Mouse (Mus musculus): Measurements from ENCODE around the gene Zfp777. TPM values are rescaled to one million over a fixed set of nuclear protein-coding genes. Genes with fewer than 3 reads are reported as not detected.

Zfp777 gene
- polyA plus RNA-seq, 1 experiment from 2014 or later = 6.1 TPM

GRCm38 (mm10) chr6:48067492-48067891, 18.8 kb upstream of the Zfp777 start:
- H3K4me2 ChIP-seq (ENCODE audit: low read depth, low read length) = no peak overlapping the region
- H3K9me3 ChIP-seq (ENCODE audit: control insufficient read depth, low read length) = no peaks in the 10 kb centered on the region
- no peak overlapping the region for H3K4me3 ChIP-seq (ENCODE audit: low read length)
- no peaks in the 10 kb centered on the region for H3K27me3 ChIP-seq (ENCODE audit: control insufficient read depth, insufficient read depth, low read depth, low read length)
- WGBS = 83% methylated on average over 3 of the region's 3 CpGs
- no peak overlapping the region for H3K9ac ChIP-seq (ENCODE audit: low read length)
- no peak for ATAC-seq (ENCODE audit: low read depth)
- no peak overlapping the region for H3K27ac ChIP-seq (ENCODE audit: low read length)
- H3K36me3 ChIP-seq (ENCODE audit: control insufficient read depth, insufficient read depth, low read length) = peaks cover 51% of the 10 kb centered on the region
- no peaks in the 10 kb centered on the region for H3K4me1 ChIP-seq (replicated peaks; ENCODE audit: control insufficient read depth, insufficient read depth, low read length)

GRCm38 (mm10) chr6:48065587-48066075, 16.9 kb upstream of the Zfp777 start:
- Histone ChIP-seq H3K9me3 (ENCODE audit: control insufficient read depth, low read length) (no peaks in the 10 kb centered on the region), H3K36me3 (ENCODE audit: control insufficient read depth, insufficient read depth, low read length) (peaks cover 53% of the 10 kb centered on the region), H3K4me1 (replicated peaks; ENCODE audit: control insufficient read depth, insufficient read depth, low read length) (no peaks in the 10 kb centered on the region), H3K4me3 (ENCODE audit: low read length) (no peak overlapping the region), H3K9ac (ENCODE audit: low read length) (no peak overlapping the region), H3K4me2 (ENCODE audit: low read depth, low read length) (no peak overlapping the region), H3K27me3 (ENCODE audit: control insufficient read depth, insufficient read depth, low read depth, low read length) (no peaks in the 10 kb centered on the region), H3K27ac (ENCODE audit: low read length) (no peak overlapping the region)
- 90% methylated on average over 6 of the region's 6 CpGs for WGBS
- ATAC-seq (ENCODE audit: low read depth) = no peak

GRCm38 (mm10) chr6:48064451-48064850, 15.7 kb upstream of the Zfp777 start:
- H3K27me3 ChIP-seq (ENCODE audit: control insufficient read depth, insufficient read depth, low read depth, low read length) = no peaks in the 10 kb centered on the region
- peaks cover 53% of the 10 kb centered on the region for H3K36me3 ChIP-seq (ENCODE audit: control insufficient read depth, insufficient read depth, low read length)
- no peak overlapping the region for H3K9ac ChIP-seq (ENCODE audit: low read length)
- H3K27ac ChIP-seq (ENCODE audit: low read length) = no peak overlapping the region
- WGBS = 90% methylated on average over 14 of the region's 14 CpGs
- H3K9me3 ChIP-seq (ENCODE audit: control insufficient read depth, low read length) = no peaks in the 10 kb centered on the region
- H3K4me1 ChIP-seq (replicated peaks; ENCODE audit: control insufficient read depth, insufficient read depth, low read length) = no peaks in the 10 kb centered on the region
- H3K4me3 ChIP-seq (ENCODE audit: low read length) = no peak overlapping the region
- no peak overlapping the region for H3K4me2 ChIP-seq (ENCODE audit: low read depth, low read length)
- no peak for ATAC-seq (ENCODE audit: low read depth)

GRCm38 (mm10) chr6:48063940-48064339, 15.2 kb upstream of the Zfp777 start:
- H3K27me3 ChIP-seq (ENCODE audit: control insufficient read depth, insufficient read depth, low read depth, low read length) = no peaks in the 10 kb centered on the region
- no peak overlapping the region for H3K4me3 ChIP-seq (ENCODE audit: low read length)
- H3K27ac ChIP-seq (ENCODE audit: low read length) = no peak overlapping the region
- 0 out of 2 replicates have a peak, but pooled peaks have one; percentile 15 for ATAC-seq (ENCODE audit: low read depth)
- no peaks in the 10 kb centered on the region for H3K4me1 ChIP-seq (replicated peaks; ENCODE audit: control insufficient read depth, insufficient read depth, low read length)
- H3K9me3 ChIP-seq (ENCODE audit: control insufficient read depth, low read length) = no peaks in the 10 kb centered on the region
- H3K4me2 ChIP-seq (ENCODE audit: low read depth, low read length) = no peak overlapping the region
- whole genome bisulfite sequencing = 93% methylated on average over 28 of the region's 28 CpGs
- no peak overlapping the region for H3K9ac ChIP-seq (ENCODE audit: low read length)
- peaks cover 53% of the 10 kb centered on the region for H3K36me3 ChIP-seq (ENCODE audit: control insufficient read depth, insufficient read depth, low read length)

GRCm38 (mm10) chr6:48060895-48061294, 12.2 kb upstream of the Zfp777 start:
- Histone ChIP-seq H3K9me3 (ENCODE audit: control insufficient read depth, low read length) (no peaks in the 10 kb centered on the region), H3K4me1 (replicated peaks; ENCODE audit: control insufficient read depth, insufficient read depth, low read length) (no peaks in the 10 kb centered on the region), H3K27ac (ENCODE audit: low read length) (no peak overlapping the region), H3K4me3 (ENCODE audit: low read length) (no peak overlapping the region), H3K36me3 (ENCODE audit: control insufficient read depth, insufficient read depth, low read length) (peaks cover 32% of the 10 kb centered on the region), H3K4me2 (ENCODE audit: low read depth, low read length) (no peak overlapping the region), H3K9ac (ENCODE audit: low read length) (no peak overlapping the region), H3K27me3 (ENCODE audit: control insufficient read depth, insufficient read depth, low read depth, low read length) (no peaks in the 10 kb centered on the region)
- WGBS = 81% methylated on average over 1 of the region's 1 CpGs
- ATAC-seq (ENCODE audit: low read depth) = no peak

- Histone ChIP-seq H3K4me3 (ENCODE audit: low read length) (no peak overlapping the region), H3K36me3 (ENCODE audit: control insufficient read depth, insufficient read depth, low read length) (peaks cover 27% of the 10 kb centered on the region), H3K4me2 (ENCODE audit: low read depth, low read length) (no peak overlapping the region), H3K9ac (ENCODE audit: low read length) (no peak overlapping the region), H3K27ac (ENCODE audit: low read length) (no peak overlapping the region), H3K27me3 (ENCODE audit: control insufficient read depth, insufficient read depth, low read depth, low read length) (no peaks in the 10 kb centered on the region), H3K4me1 (replicated peaks; ENCODE audit: control insufficient read depth, insufficient read depth, low read length) (no peaks in the 10 kb centered on the region), H3K9me3 (ENCODE audit: control insufficient read depth, low read length) (no peaks in the 10 kb centered on the region)
- no peak for ATAC-seq (ENCODE audit: low read depth)
- WGBS = 78% methylated on average over 2 of the region's 2 CpGs
These were observed 11.7 kb upstream of the Zfp777 start for GRCm38 (mm10) chr6:48060421-48060820.

- Histone ChIP-seq H3K4me2 (ENCODE audit: low read depth, low read length) (no peak overlapping the region), H3K4me1 (replicated peaks; ENCODE audit: control insufficient read depth, insufficient read depth, low read length) (peaks cover 2% of the 10 kb centered on the region), H3K4me3 (ENCODE audit: low read length) (no peak overlapping the region), H3K27ac (ENCODE audit: low read length) (no peak overlapping the region), H3K9ac (ENCODE audit: low read length) (no peak overlapping the region), H3K36me3 (ENCODE audit: control insufficient read depth, insufficient read depth, low read length) (no peaks in the 10 kb centered on the region), H3K27me3 (ENCODE audit: control insufficient read depth, insufficient read depth, low read depth, low read length) (no peaks in the 10 kb centered on the region), H3K9me3 (ENCODE audit: control insufficient read depth, low read length) (no peaks in the 10 kb centered on the region)
- 80% methylated on average over 6 of the region's 6 CpGs for WGBS
- no peak for ATAC-seq (ENCODE audit: low read depth)
These were observed 3.4 kb upstream of the Zfp777 start for GRCm38 (mm10) chr6:48052136-48052535.

- Histone ChIP-seq H3K4me1 (replicated peaks; ENCODE audit: control insufficient read depth, insufficient read depth, low read length) (peaks cover 7% of the 10 kb centered on the region), H3K36me3 (ENCODE audit: control insufficient read depth, insufficient read depth, low read length) (no peaks in the 10 kb centered on the region), H3K9me3 (ENCODE audit: control insufficient read depth, low read length) (no peaks in the 10 kb centered on the region), H3K27ac (ENCODE audit: low read length) (no peak overlapping the region), H3K4me2 (ENCODE audit: low read depth, low read length) (no peak overlapping the region), H3K9ac (ENCODE audit: low read length) (no peak overlapping the region), H3K27me3 (ENCODE audit: control insufficient read depth, insufficient read depth, low read depth, low read length) (no peaks in the 10 kb centered on the region), H3K4me3 (ENCODE audit: low read length) (no peak overlapping the region)
- ATAC-seq (ENCODE audit: low read depth) = no peak
- 84% methylated on average over 2 of the region's 2 CpGs for WGBS
These were observed 3.0 kb upstream of the Zfp777 start for GRCm38 (mm10) chr6:48051666-48052065.

- Histone ChIP-seq H3K4me1 (replicated peaks; ENCODE audit: control insufficient read depth, insufficient read depth, low read length) (peaks cover 8% of the 10 kb centered on the region), H3K27me3 (ENCODE audit: control insufficient read depth, insufficient read depth, low read depth, low read length) (no peaks in the 10 kb centered on the region), H3K27ac (ENCODE audit: low read length) (no peak overlapping the region), H3K36me3 (ENCODE audit: control insufficient read depth, insufficient read depth, low read length) (peaks cover 6% of the 10 kb centered on the region), H3K4me2 (ENCODE audit: low read depth, low read length) (peak overlapping the region; percentile 59), H3K9me3 (ENCODE audit: control insufficient read depth, low read length) (no peaks in the 10 kb centered on the region), H3K4me3 (ENCODE audit: low read length) (peak overlapping the region; percentile 72), H3K9ac (ENCODE audit: low read length) (peak overlapping the region; percentile 91)
- ATAC-seq (ENCODE audit: low read depth) = no peak
- 49% methylated on average over 9 of the region's 9 CpGs for WGBS
These were observed 758 bp upstream of the Zfp777 start for GRCm38 (mm10) chr6:48049273-48050065.

All from lung, embryonic 16.5 days (tissue).